Mouse (Mus musculus) ZHBTc4 (cell line): ENCODE results near the gene Bcl2l14.

Experiments used
- DNase-seq: peaks from one replicate; pipeline ENCODE4 v3.0.0-alpha.2; 2011; ENCODE audit warnings: low read depth, low spot score

The Bcl2l14 gene

GRCm38 (mm10) chr6:134396018-134396417 lies at the start of gene Bcl2l14:
Gene Bcl2l14, plus strand, starts transcription at chr6:134396318.
- no peak for DNase-seq

GRCm38 (mm10) chr6:134348526-134349067 lies 47.5 kb upstream of the Bcl2l14 start:
- DNase-seq, result no peak

- peak; percentile 16 for DNase-seq
Measured at GRCm38 (mm10) chr6:134352881-134353280, 43.2 kb upstream of the Bcl2l14 start.

- DNase-seq, result no peak
Measured at GRCm38 (mm10) chr6:134353751-134354150, 42.4 kb upstream of the Bcl2l14 start.

- DNase-seq, result no peak
Measured at GRCm38 (mm10) chr6:134357570-134357969, 38.5 kb upstream of the Bcl2l14 start.

GRCm38 (mm10) chr6:134360079-134360478 lies 36.0 kb upstream of the Bcl2l14 start:
- no peak for DNase-seq

GRCm38 (mm10) chr6:134364644-134365043 lies 31.5 kb upstream of the Bcl2l14 start:
- no peak for DNase-seq

GRCm38 (mm10) chr6:134365952-134366351 lies 30.2 kb upstream of the Bcl2l14 start:
- no peak for DNase-seq

GRCm38 (mm10) chr6:134366366-134367351 lies 29.5 kb upstream of the Bcl2l14 start:
- DNase-seq, result no peak

- DNase-seq, result no peak
Measured at GRCm38 (mm10) chr6:134367366-134368281, 28.5 kb upstream of the Bcl2l14 start.

GRCm38 (mm10) chr6:134372946-134373345 lies 23.2 kb upstream of the Bcl2l14 start:
- DNase-seq, result no peak

- no peak for DNase-seq
Measured at GRCm38 (mm10) chr6:134377201-134377600, 18.9 kb upstream of the Bcl2l14 start.

- DNase-seq, result no peak
Measured at GRCm38 (mm10) chr6:134377856-134378255, 18.3 kb upstream of the Bcl2l14 start.

- no peak for DNase-seq
Measured at GRCm38 (mm10) chr6:134381462-134381861, 14.7 kb upstream of the Bcl2l14 start.

GRCm38 (mm10) chr6:134385931-134386330 lies 10.2 kb upstream of the Bcl2l14 start:
- no peak for DNase-seq

- no peak for DNase-seq
Measured at GRCm38 (mm10) chr6:134387396-134387795, 8.7 kb upstream of the Bcl2l14 start.

GRCm38 (mm10) chr6:134388424-134389110 lies 7.6 kb upstream of the Bcl2l14 start:
- no peak for DNase-seq

GRCm38 (mm10) chr6:134389248-134389891 lies 6.7 kb upstream of the Bcl2l14 start:
- DNase-seq, result peak; percentile 89

GRCm38 (mm10) chr6:134389917-134390316 lies 6.2 kb upstream of the Bcl2l14 start:
- no peak for DNase-seq

GRCm38 (mm10) chr6:134390837-134391236 lies 5.3 kb upstream of the Bcl2l14 start:
- peak; percentile 55 for DNase-seq
